Mouse (Mus musculus) erythroid progenitor cell, adult 5-6 weeks (primary cell): Measurements from ENCODE around the gene Acp6. TPM values are rescaled to one million over a fixed set of nuclear protein-coding genes. Genes with fewer than 3 reads are reported as not detected.

Experiments used
- ATAC-seq: replicated peaks from 2 replicates; pipeline ENCODE4 v1.8.0; 2016; ENCODE audit warnings: moderate number of reproducible peaks, mild to moderate bottlenecking, moderate TSS enrichment, inconsistent platforms; ENCODE audit not compliant: poor library complexity, low FRiP score, severe bottlenecking
- total RNA-seq, 2 experiments: library from RNA; stranded (forward) in 1 of 2; stranded (reverse) in 1 of 2; fragments of 150-400 nt in 1 of 2; fragments of 186-747, 209-891 nt in 1 of 2; gene quantifications; 2 replicates each; pipeline versions ENCODE4 v1.2.3 to v1.2.4; 2015 to 2017; ENCODE audit warnings: low replicate concordance in 2 of 2

Gene Acp6
- total RNA-seq, 2 experiments from 2014 or later, result 9.9 to 13.8 TPM

- ATAC-seq, result no peak
Measured at GRCm38 (mm10) chr3:97183810-97184209, 25.2 kb downstream of the Acp6 start.

GRCm38 (mm10) chr3:97185098-97185860 lies 26.7 kb downstream of the Acp6 start:
- no peak for ATAC-seq

- ATAC-seq, result no peak
Measured at GRCm38 (mm10) chr3:97196571-97196970, 38.0 kb downstream of the Acp6 start.

GRCm38 (mm10) chr3:97199261-97199660 lies 40.7 kb downstream of the Acp6 start:
- no peak for ATAC-seq

GRCm38 (mm10) chr3:97201943-97202342 lies 43.4 kb downstream of the Acp6 start:
- ATAC-seq, result no peak

GRCm38 (mm10) chr3:97203880-97204279 lies 45.3 kb downstream of the Acp6 start:
- no peak for ATAC-seq

- ATAC-seq, result no peak
Measured at GRCm38 (mm10) chr3:97206521-97206920, 47.9 kb downstream of the Acp6 start.

GRCm38 (mm10) chr3:97209351-97209750 lies 50.8 kb downstream of the Acp6 start:
- no peak for ATAC-seq

- no peak for ATAC-seq
Measured at GRCm38 (mm10) chr3:97211177-97211576, 52.6 kb downstream of the Acp6 start.

- ATAC-seq, result no peak
Measured at GRCm38 (mm10) chr3:97213871-97214270, 55.3 kb downstream of the Acp6 start.

- no peak for ATAC-seq
Measured at GRCm38 (mm10) chr3:97214439-97214838, 55.9 kb downstream of the Acp6 start.

- ATAC-seq, result no peak
Measured at GRCm38 (mm10) chr3:97215526-97215925, 56.9 kb downstream of the Acp6 start.

GRCm38 (mm10) chr3:97223261-97223660 lies 64.7 kb downstream of the Acp6 start:
- ATAC-seq, result no peak

- no peak for ATAC-seq
Measured at GRCm38 (mm10) chr3:97225231-97225630, 66.7 kb downstream of the Acp6 start.

- no peak for ATAC-seq
Measured at GRCm38 (mm10) chr3:97226719-97227118, 68.1 kb downstream of the Acp6 start.

Other genes with a start within 250 kb of the Acp6 start
- gene Gja8, start 232.8 kb upstream of the Acp6 start, total RNA-seq (2015; ENCODE audit: low replicate concordance), result not detected in 2 replicates
- gene Gja8, start 232.8 kb upstream of the Acp6 start, total RNA-seq (2017; ENCODE audit: low replicate concordance), result not detected in 2 replicates
- gene Bcl9, start 139.1 kb downstream of the Acp6 start, total RNA-seq (2015; ENCODE audit: low replicate concordance), result 14.4 and 45.7 TPM in 2 replicates
- gene Bcl9, start 139.1 kb downstream of the Acp6 start, total RNA-seq (2017; ENCODE audit: low replicate concordance), result 0.13 and 0.76 TPM in 2 replicates